Mouse (Mus musculus) monocyte, adult 5-6 weeks (primary cell): ENCODE results near the gene Cacng3. TPM values are rescaled to one million over a fixed set of nuclear protein-coding genes. Genes with fewer than 3 reads are reported as not detected.

Source experiments
- ATAC-seq: fragments of 153-309, 156-312 bp; replicated peaks from 2 replicates; pipeline ENCODE4 v1.8.0; 2017; ENCODE audit warnings: mild to moderate bottlenecking; ENCODE audit not compliant: low TSS enrichment, insufficient number of reproducible peaks, severe bottlenecking, poor library complexity, low FRiP score
- total RNA-seq: library from RNA; stranded (forward); fragments of 200-1000, 200-491, 200-594 nt; gene quantifications from 3 replicates; pipeline ENCODE4 v1.2.3, GENCODE M21; 2017

Gene Cacng3
- total RNA-seq, 1 experiment from 2014 or later: not detected

DNA sequence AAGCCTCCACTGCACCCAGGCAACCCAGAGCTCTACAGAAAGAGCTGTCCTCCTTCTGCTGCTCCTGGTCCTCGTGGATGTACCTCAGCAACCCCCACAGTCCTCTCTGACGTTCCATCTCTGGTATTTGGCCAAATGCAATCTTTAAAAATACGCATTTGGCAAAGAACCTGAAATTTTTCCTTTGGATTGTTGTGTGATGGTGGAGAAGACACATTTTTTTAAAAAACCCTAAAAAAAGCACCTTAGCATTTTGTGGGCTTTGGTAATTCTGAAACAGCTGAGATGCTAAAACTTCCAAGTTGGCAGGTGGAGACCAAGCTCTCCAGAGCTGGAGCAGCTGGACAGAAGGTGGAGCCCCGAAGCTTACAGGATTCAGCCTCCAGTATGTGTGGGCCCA is 32.2 kb downstream of the Cacng3 start:
- ATAC-seq: no peak

DNA sequence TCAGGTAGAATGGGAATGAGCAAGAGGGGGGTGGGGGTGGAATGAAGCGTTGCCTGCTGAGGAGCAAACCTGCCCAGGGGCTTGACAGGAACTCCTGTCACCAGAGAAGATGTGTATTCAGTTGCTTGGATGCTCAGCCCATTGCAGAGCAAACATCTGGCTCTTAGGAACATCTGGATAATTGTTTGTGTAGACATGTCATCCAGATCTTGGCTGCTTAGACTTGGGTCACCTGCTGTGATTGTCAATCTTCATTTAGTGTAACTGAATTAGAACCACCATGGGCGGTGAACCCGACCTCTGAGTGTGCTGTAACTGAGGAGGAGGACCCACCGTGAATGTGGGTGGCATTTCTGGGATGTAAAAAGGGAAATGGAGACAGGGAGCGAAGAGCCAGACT is 36.4 kb downstream of the Cacng3 start:
- no peak for ATAC-seq

DNA sequence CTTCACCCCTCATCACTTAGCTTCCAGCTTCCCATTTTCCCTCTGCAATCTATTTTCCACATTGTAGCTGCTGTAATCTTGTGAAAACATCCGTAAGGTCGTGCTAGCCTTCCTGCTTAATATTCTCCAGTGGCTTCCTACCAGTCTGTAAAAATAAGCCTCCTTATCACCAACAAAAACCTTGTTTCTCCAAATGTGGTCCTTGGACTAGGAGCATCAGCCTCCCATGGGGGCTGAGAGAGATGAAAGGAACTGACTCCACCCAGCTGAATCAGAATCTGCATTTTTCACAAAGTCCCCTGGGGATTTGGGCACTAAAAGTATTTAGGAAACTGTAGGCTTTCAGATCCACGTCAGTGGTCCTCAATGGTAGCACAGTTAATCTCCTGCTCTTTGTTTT is 46.0 kb downstream of the Cacng3 start:
- ATAC-seq: no peak

DNA sequence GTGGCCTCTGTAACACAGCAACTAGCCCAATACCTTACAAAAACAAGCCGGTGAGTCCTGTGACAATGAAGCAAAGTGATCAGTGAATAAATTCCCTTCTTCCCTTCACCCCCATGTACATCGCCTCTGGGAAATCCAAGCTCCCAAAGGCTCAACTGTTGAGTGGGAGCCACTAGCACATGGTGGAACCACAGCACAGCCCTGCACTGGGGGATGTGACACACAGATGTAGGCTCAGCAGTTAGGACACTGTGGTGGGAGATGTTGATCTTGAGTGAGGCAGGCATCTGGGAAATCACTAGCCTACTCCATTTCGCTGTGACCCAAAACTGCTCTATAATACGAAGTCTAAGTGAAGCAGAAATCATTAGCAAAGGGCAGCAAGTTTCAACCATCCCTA is 48.2 kb downstream of the Cacng3 start:
- ATAC-seq: no peak

DNA sequence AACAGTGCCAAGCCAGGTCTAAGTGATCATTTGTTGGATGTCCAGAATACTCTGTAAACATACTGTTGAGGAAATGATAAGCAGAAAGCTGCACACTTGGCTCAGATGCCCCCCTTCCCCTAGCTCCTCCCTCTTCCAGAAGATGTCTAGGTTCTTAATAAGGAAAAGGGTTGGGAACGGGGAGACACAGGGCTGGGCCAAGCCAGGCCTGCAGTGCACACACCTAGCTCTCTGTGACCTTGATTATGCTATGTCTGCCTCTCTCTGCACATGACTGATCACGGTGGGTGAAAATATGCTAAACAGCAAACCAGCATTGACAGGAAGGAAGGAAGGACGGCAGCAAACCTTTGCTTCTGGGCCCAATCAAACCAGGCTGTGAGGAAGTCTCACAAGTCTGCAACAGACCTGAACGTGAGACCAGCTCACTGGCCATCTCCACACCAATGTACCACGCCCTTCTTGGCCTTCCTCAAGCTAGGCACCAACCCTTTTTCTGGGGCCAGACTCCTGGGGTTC is 53.1 kb downstream of the Cacng3 start:
- no peak for ATAC-seq

DNA sequence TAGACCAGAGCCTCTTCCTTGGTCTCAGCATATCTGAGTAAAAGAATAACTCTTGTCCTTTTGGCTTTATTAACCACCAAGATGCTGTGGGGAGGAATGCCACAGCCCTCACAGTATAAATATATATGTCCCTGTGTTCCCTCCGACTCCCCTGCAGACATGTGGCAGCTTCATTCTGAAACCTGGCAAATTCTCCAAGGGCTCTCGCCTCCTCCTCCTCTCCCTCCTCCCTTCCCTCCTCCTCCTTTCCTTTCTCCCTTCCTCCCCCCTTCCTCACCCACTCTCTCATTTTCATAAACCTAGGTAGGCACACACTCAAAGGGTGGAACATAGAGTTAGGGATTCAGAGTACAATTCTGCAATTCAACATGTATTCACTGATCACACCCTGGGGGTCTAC is 56.1 kb downstream of the Cacng3 start:
- ATAC-seq: no peak

DNA sequence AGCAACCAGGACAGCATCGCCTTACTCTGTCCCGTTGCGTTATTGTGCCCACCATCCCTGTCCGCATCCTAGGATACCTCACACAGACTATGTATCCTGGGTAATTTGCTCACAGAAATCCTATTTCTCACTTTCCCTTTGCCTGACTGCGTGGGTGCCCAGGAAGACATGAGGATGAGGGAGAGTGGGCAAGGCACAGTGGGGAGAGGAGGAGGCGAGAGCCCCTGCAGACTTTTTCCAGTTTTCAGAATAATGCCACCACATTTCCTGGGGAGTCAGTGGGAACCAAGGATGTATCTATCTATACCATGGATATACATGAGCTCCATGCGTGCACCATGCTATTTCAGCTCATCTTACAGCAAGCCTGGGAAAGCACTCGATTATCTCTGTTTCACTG is 57.9 kb downstream of the Cacng3 start:
- ATAC-seq: no peak

DNA sequence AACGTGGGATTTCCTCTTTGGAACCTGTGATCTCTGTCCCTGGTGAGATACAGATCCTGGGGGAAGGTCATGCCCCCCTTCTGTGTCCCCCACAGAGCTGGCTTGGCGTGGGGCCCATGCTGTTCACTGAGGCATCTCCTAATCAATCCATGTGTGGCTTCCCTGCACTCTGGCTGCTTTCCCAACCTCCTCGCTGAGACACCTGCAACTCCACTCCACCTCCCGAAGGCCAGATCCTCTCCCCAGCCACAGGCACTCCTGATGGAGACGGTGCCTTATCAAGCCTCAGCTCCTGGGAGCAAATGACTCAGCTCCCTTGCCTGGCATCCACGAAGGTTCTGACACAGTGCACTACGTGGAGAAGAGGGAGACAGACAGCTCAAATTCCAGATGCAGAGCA is 58.6 kb downstream of the Cacng3 start:
- ATAC-seq: no peak

DNA sequence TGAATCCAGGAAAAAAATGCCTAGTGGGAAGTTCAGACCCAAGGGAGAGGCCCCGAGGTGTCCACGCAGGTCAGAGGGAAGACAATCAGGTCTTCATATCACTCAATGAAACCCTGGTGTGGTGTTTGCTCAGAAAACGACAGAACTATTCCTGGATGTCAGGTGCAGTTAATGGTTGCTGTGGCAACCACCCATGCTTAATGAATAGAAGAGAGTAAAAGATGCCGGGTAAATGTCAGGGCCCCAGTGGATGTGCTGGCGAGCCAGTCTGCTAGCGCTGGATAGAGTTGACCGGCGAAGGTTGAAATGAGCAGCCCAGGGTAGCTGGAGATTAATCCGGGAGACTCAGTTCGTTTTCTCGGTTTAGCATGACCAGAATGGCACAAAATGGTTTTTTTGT is 65.0 kb downstream of the Cacng3 start:
- ATAC-seq: no peak

DNA sequence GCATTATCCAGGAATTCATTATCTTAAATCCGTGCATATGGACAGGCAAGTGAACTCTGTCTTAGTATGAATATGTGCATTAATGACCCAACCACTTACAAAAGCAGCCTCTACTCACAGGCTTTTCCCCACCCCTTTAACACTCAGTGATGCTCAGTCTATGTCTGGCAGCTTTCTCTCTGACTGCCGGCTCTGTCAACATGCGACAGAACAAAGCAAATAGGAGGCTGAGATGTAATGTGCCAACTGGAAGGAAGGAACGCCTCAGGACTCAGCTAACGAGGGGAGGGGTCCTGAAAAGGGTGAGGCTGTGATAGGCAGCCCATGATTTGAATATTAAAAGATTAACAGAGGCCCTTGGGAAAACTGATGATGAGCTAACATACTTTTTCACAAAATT is 68.2 kb downstream of the Cacng3 start:
- ATAC-seq: no peak

DNA sequence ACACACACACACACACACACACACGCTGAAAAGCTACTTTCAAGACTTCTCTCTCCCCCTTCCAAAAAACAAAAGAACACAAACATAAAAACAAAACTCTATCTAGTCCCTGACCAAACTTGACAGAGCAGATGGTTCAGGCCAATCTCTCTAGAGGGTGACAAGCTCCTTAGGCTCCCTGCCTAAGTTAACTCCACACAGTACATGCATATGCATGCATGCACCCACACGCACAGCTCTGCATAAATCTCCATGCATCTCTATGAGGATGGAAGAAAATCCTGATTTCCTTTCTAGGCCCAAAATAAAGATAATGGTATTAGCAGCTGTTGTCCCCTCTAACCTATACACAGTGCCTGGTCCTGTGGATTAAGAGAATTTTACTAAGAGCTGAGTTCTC is 70.4 kb downstream of the Cacng3 start:
- no peak for ATAC-seq

DNA sequence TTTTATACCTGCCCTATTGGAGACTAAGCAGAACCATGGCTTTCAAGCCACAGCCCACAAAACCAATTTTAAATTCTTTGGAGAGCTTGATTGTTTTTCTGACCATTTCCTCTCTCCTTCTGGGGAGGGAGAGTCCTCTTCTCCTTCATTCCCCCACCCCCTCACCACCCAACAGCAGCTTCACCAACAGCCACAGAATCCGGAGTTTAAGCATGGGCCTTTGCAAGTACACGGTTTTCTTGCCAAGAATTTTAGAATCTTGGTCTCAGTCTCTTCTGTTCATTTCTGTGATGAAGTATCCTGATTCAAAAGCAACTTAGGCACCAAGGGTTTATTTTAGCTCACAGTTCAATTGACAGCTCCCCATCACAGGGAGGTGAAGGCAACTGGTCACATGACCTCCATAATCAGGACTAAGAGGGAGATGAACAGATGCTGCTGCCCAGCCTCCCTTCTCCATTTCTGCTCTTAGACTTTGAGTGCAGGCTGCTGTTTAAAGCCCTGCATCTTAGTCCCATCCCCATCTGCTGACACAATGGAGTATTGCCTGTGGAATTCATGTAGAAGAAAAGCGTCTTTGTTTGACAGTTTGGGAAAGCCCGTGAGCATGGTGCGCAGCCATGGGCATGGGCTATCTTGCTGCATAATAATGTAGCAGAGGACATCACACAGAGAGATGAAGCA is 85.8 kb downstream of the Cacng3 start:
- no peak for ATAC-seq

DNA sequence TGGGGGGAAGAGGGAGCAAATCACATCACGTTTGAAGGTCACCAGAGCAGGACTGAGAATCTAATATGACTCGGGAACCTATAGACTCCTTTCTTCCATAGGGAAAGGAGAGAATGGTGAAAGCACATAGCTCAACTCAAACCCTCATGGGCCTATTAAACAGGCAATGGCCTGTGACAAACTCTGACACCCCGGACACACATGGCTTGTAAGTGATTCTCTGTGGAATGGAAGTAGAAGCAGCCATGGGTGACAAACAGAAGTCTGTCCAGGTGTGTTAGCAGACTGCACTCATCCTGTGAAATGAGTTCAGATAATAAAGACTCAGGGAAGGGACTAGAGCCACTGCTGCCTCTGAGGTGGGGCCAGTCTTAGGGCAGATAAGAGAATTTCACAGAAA is 88.4 kb downstream of the Cacng3 start:
- ATAC-seq: no peak

DNA sequence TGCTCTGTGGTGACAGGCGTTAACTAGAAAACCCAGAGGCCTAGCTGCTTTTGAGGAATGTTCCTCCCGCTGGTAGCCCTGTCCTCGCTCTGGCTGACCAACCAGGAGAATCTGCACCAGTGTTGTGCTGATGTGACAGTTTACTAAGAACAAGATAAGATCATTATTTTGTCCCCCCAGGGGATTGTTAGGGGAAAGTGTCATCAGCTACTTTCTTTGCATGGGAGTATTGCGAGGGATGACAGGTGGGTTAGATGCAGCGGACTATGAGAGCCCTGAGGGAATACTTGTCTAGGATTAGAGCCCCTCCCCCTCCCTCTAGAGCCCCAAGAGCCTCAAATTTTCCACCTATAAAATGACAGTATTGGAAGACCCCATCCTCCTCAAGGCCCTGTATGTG is 94.2 kb downstream of the Cacng3 start:
- ATAC-seq: no peak

DNA sequence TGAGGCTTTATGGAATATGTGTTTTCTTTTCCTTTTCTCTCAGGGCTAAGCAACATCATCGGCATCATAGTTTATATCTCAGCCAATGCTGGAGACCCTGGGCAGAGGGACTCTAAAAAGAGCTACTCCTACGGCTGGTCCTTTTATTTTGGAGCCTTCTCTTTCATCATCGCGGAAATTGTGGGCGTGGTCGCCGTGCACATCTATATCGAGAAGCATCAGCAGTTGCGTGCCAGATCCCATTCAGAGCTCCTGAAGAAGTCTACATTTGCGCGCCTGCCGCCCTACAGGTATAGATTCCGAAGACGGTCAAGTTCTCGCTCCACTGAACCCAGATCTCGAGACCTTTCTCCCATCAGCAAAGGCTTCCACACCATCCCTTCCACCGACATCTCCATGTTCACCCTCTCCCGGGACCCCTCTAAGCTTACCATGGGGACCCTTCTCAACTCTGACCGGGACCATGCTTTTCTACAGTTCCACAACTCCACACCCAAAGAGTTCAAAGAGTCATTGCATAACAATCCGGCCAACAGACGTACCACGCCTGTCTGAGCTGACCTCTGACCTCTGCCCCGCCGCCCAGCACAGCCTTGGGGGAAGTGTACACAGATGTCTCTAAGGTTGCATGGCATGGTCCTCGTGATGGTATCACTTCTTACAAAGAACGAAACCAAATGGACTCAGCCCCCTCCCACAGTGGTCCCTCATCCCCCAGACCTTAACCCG is 98.2 kb downstream of the Cacng3 start:
- ATAC-seq: no peak

DNA sequence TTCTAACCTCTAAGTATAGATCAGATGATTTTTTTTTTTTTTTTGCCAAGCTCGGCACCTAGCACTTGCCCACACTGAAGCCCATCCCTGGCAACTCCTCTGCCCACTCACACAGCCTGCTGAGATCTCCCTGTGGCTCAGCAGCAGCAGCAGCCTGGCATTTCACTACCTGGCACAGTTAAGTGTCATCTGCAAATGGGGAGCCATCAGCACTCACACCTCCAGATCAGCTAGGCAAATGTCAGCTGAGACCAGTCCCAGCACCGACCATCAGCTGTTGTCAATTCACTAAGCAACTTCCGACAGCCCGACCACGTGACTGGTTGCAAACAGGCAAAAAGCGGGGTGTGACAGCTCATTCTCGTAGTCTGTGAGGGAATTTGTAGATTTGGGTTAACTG is 109.3 kb downstream of the Cacng3 start:
- ATAC-seq: no peak

DNA sequence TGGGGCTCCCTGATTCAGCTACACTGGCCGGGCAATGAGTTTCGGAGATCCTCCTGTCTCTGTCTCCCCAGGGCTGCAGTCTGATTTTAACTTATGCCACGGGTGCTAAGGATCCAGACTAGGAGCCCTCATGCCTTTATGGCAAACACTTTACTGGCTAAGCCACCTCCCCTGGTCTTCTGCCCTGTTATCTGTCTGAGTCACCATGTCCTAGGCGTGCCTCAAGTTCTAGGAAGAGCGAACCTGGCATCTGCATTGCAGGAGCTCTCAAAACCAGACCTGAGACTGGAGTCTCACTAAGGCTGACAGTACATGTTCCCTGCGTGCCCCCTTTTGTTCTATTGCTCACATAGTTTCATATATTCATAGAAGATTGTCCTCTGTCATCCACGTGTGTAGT is 119.6 kb downstream of the Cacng3 start:
- no peak for ATAC-seq

DNA sequence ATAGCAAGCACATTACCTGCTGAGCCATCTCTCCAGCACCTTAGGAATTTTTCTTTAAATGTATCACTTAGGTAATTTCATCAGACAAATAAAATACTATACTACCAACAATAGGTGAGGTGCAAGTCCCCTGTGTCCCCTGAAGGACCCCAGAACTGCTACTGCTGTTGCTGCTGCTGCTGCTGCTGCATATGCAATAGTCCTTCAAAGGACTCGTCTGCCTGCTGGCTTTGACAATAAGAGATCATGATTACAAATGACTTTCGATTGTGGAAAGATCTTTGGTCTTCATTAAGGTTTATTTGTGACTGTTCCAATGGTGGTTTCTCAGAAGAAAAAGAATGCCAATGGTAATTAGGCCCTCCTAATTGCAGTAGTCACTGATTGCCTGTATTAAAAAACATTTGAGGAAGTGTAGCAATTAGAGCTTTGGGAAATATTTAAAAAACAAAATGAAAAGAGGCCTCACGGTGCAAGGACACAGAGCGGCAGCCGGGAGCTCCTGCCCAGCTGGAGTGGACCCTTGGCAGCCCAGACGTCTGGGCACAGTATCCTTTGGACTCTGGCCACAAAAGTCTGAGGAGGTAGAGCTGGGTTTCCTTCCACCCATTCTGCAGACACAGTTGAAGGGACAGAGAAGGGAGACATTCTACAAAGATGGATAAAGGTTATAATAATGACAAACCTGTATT is 123.5 kb downstream of the Cacng3 start:
- no peak for ATAC-seq

DNA sequence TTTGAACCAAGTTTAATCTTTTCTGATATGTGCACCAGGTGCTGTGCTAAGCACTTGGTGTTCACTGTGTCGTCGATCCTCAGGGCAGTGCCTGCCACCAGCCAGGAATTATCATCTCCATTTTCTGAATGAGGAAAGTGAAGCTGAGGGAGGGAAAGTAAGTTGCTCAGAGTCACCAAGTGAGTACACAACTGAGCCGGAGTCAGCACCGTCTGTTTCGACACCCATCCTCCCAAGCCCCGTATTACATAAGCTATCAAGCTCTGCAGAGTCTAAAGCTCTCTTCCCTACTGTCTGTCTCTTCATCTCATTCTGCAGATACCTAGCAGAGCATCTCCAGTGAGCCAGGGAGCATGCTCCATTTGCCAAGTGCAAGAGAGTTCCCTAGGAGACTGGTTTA is 124.8 kb downstream of the Cacng3 start:
- ATAC-seq: no peak

DNA sequence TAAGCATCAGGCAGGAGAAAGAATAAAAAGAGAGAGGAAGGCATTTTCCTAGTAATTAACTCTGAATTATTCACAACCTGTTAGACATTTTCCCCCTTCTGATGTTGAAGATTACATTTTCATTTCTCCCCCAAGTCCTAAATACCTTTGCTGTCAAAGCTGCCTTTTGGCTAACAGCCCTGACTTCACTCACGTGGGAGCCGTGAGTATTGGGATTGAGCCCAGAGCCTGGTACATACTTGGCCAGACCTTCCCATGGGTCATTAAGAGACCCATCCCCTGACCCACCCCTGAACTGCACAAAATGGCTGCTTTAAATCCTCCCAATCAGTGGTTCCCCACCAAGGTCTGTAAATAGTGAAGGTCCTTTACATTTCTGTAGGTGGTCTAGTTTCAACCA is 130.5 kb downstream of the Cacng3 start:
- no peak for ATAC-seq
